Mouse (Mus musculus) hematopoietic stem cell, adult 5-6 weeks (primary cell): ENCODE measurements around the gene 1700024G13Rik. TPM values are rescaled to one million over a fixed set of nuclear protein-coding genes. Genes with fewer than 3 reads are reported as not detected.
"Not testable (repeated sequence)": the region's sequence is repeated elsewhere in the genome, so short reads cannot be mapped to it uniquely, and the experiment has no call there.

Experiments used
- ATAC-seq, 2 experiments: fragments of 125-278 bp in 1 of 2; replicated peaks in 1 of 2; 2 replicates each; pipeline ENCODE4 v1.8.0; 2016 to 2017; ENCODE audit warnings: inconsistent platforms in 2 of 2, mild to moderate bottlenecking in 2 of 2, moderate number of reproducible peaks in 2 of 2, low read depth in 1 of 2, moderate TSS enrichment in 1 of 2; ENCODE audit not compliant: low FRiP score in 2 of 2, poor library complexity in 2 of 2, severe bottlenecking in 2 of 2, insufficient read depth in 1 of 2, low TSS enrichment in 1 of 2
- total RNA-seq: library from RNA; stranded (forward); fragments of 172-1452, 232-1000 nt; gene quantifications from 2 replicates; pipeline ENCODE4 v1.2.3, GENCODE M21; 2017

The 1700024G13Rik gene
- not detected in 2 replicates for total RNA-seq

GRCm38 (mm10) chr14:32388196-32388595 lies at the start of gene 1700024G13Rik:
1700024G13Rik (minus strand) TSS chr14:32388391.
- peak; percentile 42; a peak in 1 of 4 replicates for ATAC-seq

- no peak for ATAC-seq
These were observed 49.2 kb upstream of the 1700024G13Rik start for GRCm38 (mm10) chr14:32437352-32437793.

GRCm38 (mm10) chr14:32429030-32429602 lies 40.9 kb upstream of the 1700024G13Rik start:
- ATAC-seq: no peak

GRCm38 (mm10) chr14:32423946-32424345 lies 35.8 kb upstream of the 1700024G13Rik start:
- no peak for ATAC-seq

GRCm38 (mm10) chr14:32418747-32419146 lies 30.6 kb upstream of the 1700024G13Rik start:
- ATAC-seq: no peak

- no peak for ATAC-seq
These were observed 23.9 kb upstream of the 1700024G13Rik start for GRCm38 (mm10) chr14:32412075-32412474.

GRCm38 (mm10) chr14:32410084-32410483 lies 21.9 kb upstream of the 1700024G13Rik start:
- ATAC-seq: no peak

GRCm38 (mm10) chr14:32405399-32405798 lies 17.2 kb upstream of the 1700024G13Rik start:
- not testable (repeated sequence) for ATAC-seq

GRCm38 (mm10) chr14:32381619-32382018 lies 6.6 kb downstream of the 1700024G13Rik start:
- ATAC-seq: no peak

- ATAC-seq: no peak
These were observed 7.1 kb downstream of the 1700024G13Rik start for GRCm38 (mm10) chr14:32381066-32381465.

GRCm38 (mm10) chr14:32380099-32380480 lies 8.1 kb downstream of the 1700024G13Rik start:
- no peak for ATAC-seq

- no peak for ATAC-seq
These were observed 8.6 kb downstream of the 1700024G13Rik start for GRCm38 (mm10) chr14:32379395-32380098.

GRCm38 (mm10) chr14:32372510-32372909 lies 15.7 kb downstream of the 1700024G13Rik start:
- ATAC-seq: no peak

GRCm38 (mm10) chr14:32369756-32370155 lies 18.4 kb downstream of the 1700024G13Rik start:
- no peak for ATAC-seq

- ATAC-seq: no peak
These were observed 23.8 kb downstream of the 1700024G13Rik start for GRCm38 (mm10) chr14:32364359-32364758.

GRCm38 (mm10) chr14:32351181-32351920 lies 36.8 kb downstream of the 1700024G13Rik start:
- ATAC-seq: not testable (repeated sequence)

- ATAC-seq: no peak
These were observed 40.9 kb downstream of the 1700024G13Rik start for GRCm38 (mm10) chr14:32347307-32347706.

- no peak for ATAC-seq
These were observed 43.5 kb downstream of the 1700024G13Rik start for GRCm38 (mm10) chr14:32344694-32345093.
